ENCODE assay signal across 23 mouse cellular contexts in the genomic region with DNA sequence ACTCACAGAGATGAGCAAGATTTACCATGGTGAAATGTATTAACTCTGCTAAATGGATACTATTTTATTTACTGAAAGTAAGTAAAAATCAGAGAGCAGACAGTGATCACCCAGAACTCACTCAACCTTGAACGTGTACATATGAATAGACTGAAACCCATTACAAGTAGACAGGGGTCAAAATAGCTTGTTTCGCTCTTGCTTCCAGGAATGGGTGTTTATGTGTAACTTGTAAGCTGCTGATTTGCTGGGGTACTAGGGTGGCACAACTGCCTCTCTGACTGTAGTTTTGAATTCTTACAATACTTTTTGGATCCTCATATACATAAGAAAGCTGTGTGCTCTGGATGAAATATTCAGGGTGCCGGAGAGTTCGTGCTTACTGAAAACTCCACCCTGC. TPM values are rescaled to one million over a fixed set of nuclear protein-coding genes. Genes with fewer than 3 reads are reported as not detected.
DNase-seq lines count a peak whose midpoint lies in the region; TF ChIP-seq lines count a peak whose summit lies in the region.
"Had no signal": no experiment of that assay in that cellular context is flagged by ENCODE, and none has a peak within 500 bp of the region (broad histone marks: within the 10 kb centered on the region; RNA-seq: fewer than 3 reads in every experiment).

No protein-coding gene starts in this region.

- peak overlapping the region; percentile 78 for H3K27ac ChIP-seq in gastrocnemius, adult 2 months
- peak overlapping the region; percentile 52 for H3K27ac ChIP-seq in kidney, adult 2 months (ENCODE audit: insufficient read depth, low read depth, low read length)
- H3K27ac ChIP-seq: embryonic facial prominence, embryonic 13.5 days; embryonic facial prominence, embryonic 15.5 days; forebrain, embryonic 10.5 days; forebrain, embryonic 12.5 days had no signal

- H3K36me3 ChIP-seq in kidney, adult 2 months (ENCODE audit: control insufficient read depth, insufficient read depth, low read length): no peaks in the 10 kb centered on the region; the same call in 1 of the 2 replicates
- H3K36me3 ChIP-seq: G1E had no signal

- intact Hi-C loops in gastrocnemius, adult 2 months (cut with DNase I): no loop called here
- intact Hi-C loops in left cerebral cortex, postnatal 4 days (cut with DNase I): no loop called here

- H3K4me1 ChIP-seq in kidney, adult 2 months (ENCODE audit: control insufficient read depth, insufficient read depth, low read length): peaks cover 40% of the 10 kb centered on the region
- H3K4me1 ChIP-seq: embryonic facial prominence, embryonic 13.5 days; embryonic facial prominence, embryonic 15.5 days; forebrain, embryonic 10.5 days; forebrain, embryonic 12.5 days had no signal

- no peak overlapping the region for H3K4me3 ChIP-seq in gastrocnemius, adult 2 months
- H3K4me3 ChIP-seq in kidney, adult 2 months (ENCODE audit: insufficient read depth, low read depth, low read length): no peak overlapping the region
- H3K4me3 ChIP-seq: embryonic facial prominence, embryonic 13.5 days; embryonic facial prominence, embryonic 15.5 days; erythroblast, embryonic 14.5 days; forebrain, embryonic 10.5 days; forebrain, embryonic 12.5 days had no signal

- no peak for TF ChIP-seq CTCF in gastrocnemius, adult 2 months (IDR thresholded peaks at IDR 0.05)
- no peak for TF ChIP-seq CTCF in kidney, adult 2 months (conservative IDR thresholded peaks at IDR 0.05; ENCODE audit: insufficient read depth, insufficient read length, low read depth, low read length)

- no peak for DNase-seq in gastrocnemius, adult 2 months
- no peak for DNase-seq in gastrocnemius, postnatal 10 days
- peak; percentile 74 for DNase-seq in kidney, adult 2 months
- no peak for DNase-seq in kidney, adult 8-10 months
- peak; percentile 36 for DNase-seq in A20 (ENCODE audit: low read depth, low spot score)
- no peak for DNase-seq in left cerebral cortex, postnatal 4 days
- DNase-seq: adrenal gland, postnatal 10 days; adrenal gland, postnatal 25 days; cerebellum, adult 11 months; cerebellum, adult 18-20 months; cerebellum, adult 8-10 months; cerebellum, adult 9-11 months; cerebellum, postnatal 14 days; cerebellum, postnatal 36 days; embryo, embryonic 11 days had no signal

- H3K27me3 ChIP-seq in kidney, adult 2 months (replicated peaks; ENCODE audit: control insufficient read depth, insufficient read depth, low read length): no peaks in the 10 kb centered on the region
- H3K27me3 ChIP-seq: embryonic facial prominence, embryonic 13.5 days; embryonic facial prominence, embryonic 15.5 days; forebrain, embryonic 12.5 days; Patski had no signal

- WGBS in kidney, adult 2 months: 60% methylated on average over 4 of the region's 4 CpGs

- no peak for TF ChIP-seq POLR2A in kidney, adult 2 months (IDR thresholded peaks at IDR 0.05; ENCODE audit: low read depth, low read length)

RNA-seq across cellular contexts. Expression of gene A930033H14Rik, which starts 32.3 kb away (rescaled TPM):
- total RNA-seq in gastrocnemius, adult 2 months (2021): 1 to 10 TPM; 3.4 to 5.1 TPM
- total RNA-seq in gastrocnemius, postnatal 10 days (2021): 1 to 10 TPM; 3.3 to 6.2 TPM
- 0.94 and 1.1 TPM in 2 replicates for polyA plus RNA-seq in kidney, adult 2 months (2012; rRNA removed)
- total RNA-seq in left cerebral cortex, postnatal 4 days (2021): 1 to 10 TPM; 6.2 to 6.5 TPM
- polyA plus RNA-seq: activated CD4-positive, CD25-positive, alpha-beta regulatory T cell, adult 4 months; erythroblast, embryonic 14.5 days; G1E had no signal

Comparison
In these comparisons a context has a peak if more than half of its experiments do, and no peak if none do; other contexts are left out.
1. DNase-seq: peak in kidney, adult 2 months (single experiment) and A20 (single experiment); none in gastrocnemius, adult 2 months (single experiment), gastrocnemius, postnatal 10 days (single experiment), kidney, adult 8-10 months (0 of 2) and left cerebral cortex, postnatal 4 days (single experiment).